Mouse (Mus musculus): ENCODE measurements around the gene Cdc42bpg. TPM values are rescaled to one million over a fixed set of nuclear protein-coding genes. Genes with fewer than 3 reads are reported as not detected.

Cdc42bpg gene
- total and polyA plus RNA-seq, 3 experiments, result 0.79 to 4.2 (median 2.3) TPM

DNA sequence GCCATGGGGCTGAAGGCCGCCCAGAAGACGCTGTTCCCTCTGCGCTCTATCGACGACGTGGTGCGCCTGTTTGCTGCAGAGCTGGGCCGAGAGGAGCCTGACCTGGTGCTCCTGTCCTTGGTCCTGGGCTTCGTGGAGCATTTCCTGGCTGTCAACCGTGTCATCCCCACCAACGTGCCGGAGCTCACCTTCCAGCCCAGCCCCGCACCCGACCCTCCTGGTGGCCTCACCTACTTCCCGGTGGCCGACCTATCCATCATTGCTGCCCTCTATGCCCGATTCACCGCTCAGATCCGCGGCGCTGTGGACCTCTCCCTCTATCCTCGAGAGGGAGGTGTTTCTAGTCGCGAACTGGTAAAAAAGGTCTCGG lies 29.2 kb downstream of the Cdc42bpg start:
- Histone ChIP-seq H3K9ac (ENCODE audit: insufficient read depth, low read depth) (peak overlapping the region; percentile 76), H3K4me1 (ENCODE audit: control insufficient read depth in 1 of 2, insufficient read depth in 2 of 2) (peaks cover 35 to 68% of the 10 kb centered on the region in 2 experiments), H3K4me3 (replicated peaks in 1 of 3; ENCODE audit: low read depth in 2 of 3, low read length in 2 of 3, poor library complexity in 1 of 3) (peak overlapping the region; percentile 78 to 87 (median 79)), H3K4me2 (ENCODE audit: insufficient read depth, low read depth, poor library complexity, severe bottlenecking) (peak overlapping the region; percentile 85), H3K27ac (ENCODE audit: insufficient read depth, low read depth) (peak overlapping the region; percentile 5; the same call in 1 of the 2 replicates), H3K79me2 (replicated peaks; ENCODE audit: control insufficient read depth, extremely low read depth, insufficient read depth, poor library complexity, severe bottlenecking) (peaks cover 22% of the 10 kb centered on the region), H3K9me3 (replicated peaks; ENCODE audit: low read length) (no peaks in the 10 kb centered on the region), H3K27me3 (replicated peaks) (no peaks in the 10 kb centered on the region), H3K36me3 (replicated peaks in 1 of 2; ENCODE audit: control insufficient read depth in 1 of 2, insufficient read depth in 1 of 2, low read length in 1 of 2) (peaks cover 27 to 32% of the 10 kb centered on the region in 2 experiments)
- dilution Hi-C loops (cut with MboI; ENCODE audit: extremely low pct_ligation_motif_present, extremely low pct_unique_long_range_greater_than_20kb, low sequenced_read_pairs) (no loop called here), in situ Hi-C loops (cut with MboI; ENCODE audit: low pct_ligation_motif_present, low pct_unique_long_range_greater_than_20kb, low sequenced_read_pairs) (no loop called here)
- TF ChIP-seq SMC3 (IDR thresholded peaks at IDR 0.05; ENCODE audit: low read depth, low read length), result no peak
- TF ChIP-seq KAT2A (IDR thresholded peaks at IDR 0.05; ENCODE audit: insufficient replicate concordance, low read length), result no peak
- no peak for TF ChIP-seq TBP (conservative IDR thresholded peaks at IDR 0.05; ENCODE audit: low read depth, low read length)
- TF ChIP-seq SIN3A (IDR thresholded peaks at IDR 0.05; ENCODE audit: low read length), result no peak
- no peak for TF ChIP-seq ZKSCAN1 (IDR thresholded peaks at IDR 0.05; ENCODE audit: borderline replicate concordance, low read depth, low read length)
- no peak for TF ChIP-seq BHLHE40 (IDR thresholded peaks at IDR 0.05; ENCODE audit: low read depth, low read length)
- TF ChIP-seq USF2 (conservative IDR thresholded peaks at IDR 0.05; ENCODE audit: low read depth, low read length), result no peak
- TF ChIP-seq EP300 (IDR thresholded peaks at IDR 0.05; ENCODE audit: low read length), result no peak
- no peak for TF ChIP-seq MXI1 (IDR thresholded peaks at IDR 0.05; ENCODE audit: low read depth, low read length)
- no peak for TF ChIP-seq MAFK (IDR thresholded peaks at IDR 0.05; ENCODE audit: insufficient replicate concordance, low read length)
- TF ChIP-seq E2F4 (IDR thresholded peaks at IDR 0.05; ENCODE audit: insufficient replicate concordance, low read depth, low read length), result no peak
- DNase-seq (ENCODE audit: extremely low read depth), result no peak

GRCm38 (mm10) chr19:6336920-6337319 lies 30.7 kb downstream of the Cdc42bpg start:
- Histone ChIP-seq H3K4me1 (ENCODE audit: control insufficient read depth in 1 of 2, insufficient read depth in 2 of 2) (peaks cover 31 to 55% of the 10 kb centered on the region in 2 experiments), H3K9ac (ENCODE audit: insufficient read depth, low read depth) (peak overlapping the region; percentile 76; the same call in 1 of the 2 replicates), H3K9me3 (replicated peaks; ENCODE audit: low read length) (no peaks in the 10 kb centered on the region), H3K27ac (ENCODE audit: insufficient read depth, low read depth) (no peak overlapping the region), H3K36me3 (replicated peaks in 1 of 2; ENCODE audit: control insufficient read depth in 1 of 2, insufficient read depth in 1 of 2, low read length in 1 of 2) (peaks cover 27 to 34% of the 10 kb centered on the region in 2 experiments), H3K4me3 (replicated peaks in 1 of 3; ENCODE audit: low read depth in 2 of 3, low read length in 2 of 3, poor library complexity in 1 of 3) (peak overlapping the region in 2 of 3 experiments; percentile 79 to 87), H3K27me3 (replicated peaks) (no peaks in the 10 kb centered on the region), H3K79me2 (replicated peaks; ENCODE audit: control insufficient read depth, extremely low read depth, insufficient read depth, poor library complexity, severe bottlenecking) (peaks cover 25% of the 10 kb centered on the region), H3K4me2 (ENCODE audit: insufficient read depth, low read depth, poor library complexity, severe bottlenecking) (peak overlapping the region; percentile 85)
- in situ Hi-C loops (cut with MboI; ENCODE audit: low pct_ligation_motif_present, low pct_unique_long_range_greater_than_20kb, low sequenced_read_pairs), result no loop called here
- no peak for DNase-seq (ENCODE audit: extremely low read depth)
- TF ChIP-seq MAFK (IDR thresholded peaks at IDR 0.05; ENCODE audit: insufficient replicate concordance, low read length) (no peak), MYC (IDR thresholded peaks at IDR 0.05; ENCODE audit: low read depth, low read length) (no peak), EP300 (IDR thresholded peaks at IDR 0.05; ENCODE audit: low read length) (no peak), ELF1 (IDR thresholded peaks at IDR 0.05; ENCODE audit: low read depth, low read length) (no peak), TCF12 (IDR thresholded peaks at IDR 0.05; ENCODE audit: low read depth, low read length) (no peak), GABPA (IDR thresholded peaks at IDR 0.05; ENCODE audit: insufficient replicate concordance, low read depth, low read length) (no peak), JUN (IDR thresholded peaks at IDR 0.05; ENCODE audit: insufficient read depth, low read depth, low read length) (no peak), MEF2A (IDR thresholded peaks at IDR 0.05; ENCODE audit: borderline replicate concordance, low read depth, low read length) (no peak), MXI1 (IDR thresholded peaks at IDR 0.05; ENCODE audit: low read depth, low read length) (no peak), BHLHE40 (IDR thresholded peaks at IDR 0.05; ENCODE audit: low read depth, low read length) (no peak), ZMIZ1 (IDR thresholded peaks at IDR 0.05; ENCODE audit: low read depth, low read length) (no peak), RAD21 (IDR thresholded peaks at IDR 0.05; ENCODE audit: low read depth, low read length) (no peak), RCOR1 (conservative IDR thresholded peaks at IDR 0.05; ENCODE audit: low read depth, low read length) (no peak), TBP (conservative IDR thresholded peaks at IDR 0.05; ENCODE audit: low read depth, low read length) (no peak), POLR2A (IDR thresholded peaks at IDR 0.05; ENCODE audit: low read depth, low read length) (no peak)
- dilution Hi-C loops (cut with MboI; ENCODE audit: extremely low pct_ligation_motif_present, extremely low pct_unique_long_range_greater_than_20kb, low sequenced_read_pairs), result no loop called here
